Mouse (Mus musculus) midbrain, postnatal 0 days (tissue): Measurements from ENCODE around the gene Fth1. TPM values are rescaled to one million over a fixed set of nuclear protein-coding genes. Genes with fewer than 3 reads are reported as not detected.
A peak's percentile ranks its signal among the peaks of the same experiment; 100 is the strongest.
"Not testable (repeated sequence)": the region's sequence is repeated elsewhere in the genome, so short reads cannot be mapped to it uniquely, and the experiment has no call there.

Experiments
- ATAC-seq: fragments of 200-750 bp; cut with Nextera tagmentation; 2 replicates; pipeline ENCODE4 v1.8.0; 2017; ENCODE audit warnings: moderate number of reproducible peaks, mild to moderate bottlenecking, moderate TSS enrichment, moderate library complexity; ENCODE audit not compliant: low FRiP score
- DNase-seq: peaks from one replicate; pipeline ENCODE4 v3.0.0-alpha.2; 2015; ENCODE audit warnings: low spot score
- H3K27ac ChIP-seq: fragments of 300-500 bp; sonication (generic); 2 replicates; pipeline ENCODE4 v1.5.1; 2014; ENCODE audit warnings: low read depth, mild to moderate bottlenecking, low read length, mixed read lengths
- H3K27me3 ChIP-seq: fragments of 300-500 bp; sonication (generic); 2 replicates; pipeline ENCODE4 v1.6.1; 2014; ENCODE audit warnings: low read length, control low read depth, mixed read lengths; ENCODE audit not compliant: insufficient read depth
- H3K36me3 ChIP-seq: fragments of 300-500 bp; sonication (generic); 2 replicates; pipeline ENCODE4 v1.6.1; 2014; ENCODE audit warnings: low read length, control low read depth, mixed read lengths; ENCODE audit not compliant: insufficient read depth
- H3K4me1 ChIP-seq: fragments of 300-500 bp; sonication (generic); 2 replicates; pipeline ENCODE4 v1.6.1; 2014; ENCODE audit warnings: mild to moderate bottlenecking, control low read depth, antibody characterized with exemption, low read length, mixed read lengths; ENCODE audit not compliant: insufficient read depth
- H3K4me2 ChIP-seq: fragments of 300-500 bp; sonication (generic); 2 replicates; pipeline ENCODE4 v1.6.1; 2014; ENCODE audit warnings: low read depth, mild to moderate bottlenecking, low read length, mixed read lengths; ENCODE audit not compliant: poor library complexity, severe bottlenecking
- H3K4me3 ChIP-seq: fragments of 300-500 bp; sonication (generic); 2 replicates; pipeline ENCODE4 v1.5.1; 2014; ENCODE audit warnings: low read depth, mild to moderate bottlenecking, low read length, moderate library complexity
- H3K9ac ChIP-seq: fragments of 300-500 bp; sonication (generic); replicated peaks from 2 replicates; pipeline ENCODE4 v1.6.1; 2014; ENCODE audit warnings: mild to moderate bottlenecking, low read length, moderate library complexity, mixed read lengths; ENCODE audit not compliant: poor library complexity, severe bottlenecking
- H3K9me3 ChIP-seq: fragments of 300-500 bp; sonication (generic); 2 replicates; pipeline ENCODE4 v1.6.1; 2016; ENCODE audit warnings: low read length, control low read depth
- CTCF ChIP-seq: IDR thresholded peaks from 2 replicates; pipeline ENCODE4 v1.5.1; 2016; ENCODE audit warnings: antibody characterized with exemption, mild to moderate bottlenecking
- WGBS: fragments of 180-500 bp; shearing (Covaris S2); extraction: QIAGEN DNeasy Blood & Tissue Kit; methylation state at CpG from one replicate; pipeline ENCODE4 v1.1.7; 2014; 5-methylcytosine and 5-hydroxymethylcytosine counted together
- polyA plus RNA-seq: library from polyadenylated mRNA; unstranded; fragments of >200 nt; fragmentation: Nextera tagmentation; extraction: Ambion mirVana; gene quantifications from 2 replicates; pipeline ENCODE4 v1.2.1, GENCODE M21; 2015
- total RNA-seq: library from RNA; depleted of rRNA; stranded (reverse); fragments of >200 nt; gene quantifications from 2 replicates; pipeline ENCODE4 v1.2.3, GENCODE M21; 2014

Gene Fth1
- total and polyA plus RNA-seq, 2 experiments from 2014 or later = 436 to 2,585 TPM

GRCm38 (mm10) chr19:9968081-9968787, 12.2 kb upstream of the Fth1 start:
- no peak overlapping the region for H3K4me3 ChIP-seq
- H3K9ac ChIP-seq = no peak overlapping the region
- ATAC-seq = no peak
- no peaks in the 10 kb centered on the region for H3K9me3 ChIP-seq
- TF ChIP-seq CTCF = no peak
- no peak overlapping the region for H3K4me2 ChIP-seq
- H3K36me3 ChIP-seq = no peaks in the 10 kb centered on the region
- no peaks in the 10 kb centered on the region for H3K27me3 ChIP-seq
- no peak overlapping the region for H3K27ac ChIP-seq
- H3K4me1 ChIP-seq = no peaks in the 10 kb centered on the region
- DNase-seq = no peak
- WGBS = 88% methylated on average over 9 of the region's 10 CpGs

GRCm38 (mm10) chr19:9974853-9975252, 5.5 kb upstream of the Fth1 start:
- WGBS = 74% methylated on average over 2 of the region's 2 CpGs
- not testable (repeated sequence) for H3K4me2 ChIP-seq, ATAC-seq, H3K27ac ChIP-seq, DNase-seq, H3K9me3 ChIP-seq, H3K4me3 ChIP-seq, H3K36me3 ChIP-seq, H3K9ac ChIP-seq, H3K27me3 ChIP-seq, H3K4me1 ChIP-seq

- TF ChIP-seq CTCF = no peak
- Histone ChIP-seq H3K36me3 (no peaks in the 10 kb centered on the region), H3K4me3 (no peak overlapping the region), H3K9me3 (no peaks in the 10 kb centered on the region), H3K4me1 (peaks cover 9% of the 10 kb centered on the region; the same call in 1 of the 2 replicates), H3K27me3 (no peaks in the 10 kb centered on the region), H3K27ac (no peak overlapping the region), H3K4me2 (no peak overlapping the region), H3K9ac (no peak overlapping the region)
- ATAC-seq (no peak), DNase-seq (no peak)
- WGBS = 88% methylated on average over 10 of the region's 10 CpGs
These were observed 3.3 kb upstream of the Fth1 start for GRCm38 (mm10) chr19:9977085-9977484.

- 67% methylated on average over 5 of the region's 5 CpGs for WGBS
- Histone ChIP-seq H3K9me3 (no peaks in the 10 kb centered on the region), H3K4me2 (no peak overlapping the region), H3K4me1 (peaks cover 10% of the 10 kb centered on the region; the same call in 1 of the 2 replicates), H3K27me3 (no peaks in the 10 kb centered on the region), H3K9ac (no peak overlapping the region), H3K27ac (no peak overlapping the region), H3K4me3 (no peak overlapping the region), H3K36me3 (no peaks in the 10 kb centered on the region)
- TF ChIP-seq CTCF = no peak
- DNase-seq = peak; percentile 62
- no peak for ATAC-seq
These were observed 1.9 kb upstream of the Fth1 start for GRCm38 (mm10) chr19:9978431-9978951.

GRCm38 (mm10) chr19:9979156-9979555, 1.2 kb upstream of the Fth1 start:
- Histone ChIP-seq H3K36me3 (0 out of 2 replicates have a peak, but pooled peaks cover under 1% of the 10 kb centered on the region), H3K9ac (no peak overlapping the region), H3K4me2 (no peak overlapping the region), H3K4me3 (no peak overlapping the region), H3K27ac (no peak overlapping the region), H3K27me3 (no peaks in the 10 kb centered on the region), H3K4me1 (peaks cover 15% of the 10 kb centered on the region; the same call in 1 of the 2 replicates), H3K9me3 (no peaks in the 10 kb centered on the region)
- ATAC-seq = no peak
- 80% methylated on average over 2 of the region's 2 CpGs for WGBS
- TF ChIP-seq CTCF = no peak
- no peak for DNase-seq

GRCm38 (mm10) chr19:9981621-9982020, 1.2 kb downstream of the Fth1 start:
- H3K36me3 ChIP-seq = peaks cover 22% of the 10 kb centered on the region
- no peak for ATAC-seq
- WGBS = 57% methylated on average over 4 of the region's 4 CpGs
- peak overlapping the region; percentile 94 for H3K27ac ChIP-seq
- peaks cover 15% of the 10 kb centered on the region; the same call in 1 of the 2 replicates for H3K4me1 ChIP-seq
- no peak for DNase-seq
- H3K9me3 ChIP-seq = no peaks in the 10 kb centered on the region
- peak overlapping the region; percentile 94 for H3K9ac ChIP-seq
- TF ChIP-seq CTCF = no peak
- H3K4me2 ChIP-seq = peak overlapping the region; percentile 78
- H3K4me3 ChIP-seq = peak overlapping the region; percentile 83
- H3K27me3 ChIP-seq = no peaks in the 10 kb centered on the region
